Mouse (Mus musculus): ENCODE data around the gene Gm20671.

DNA sequence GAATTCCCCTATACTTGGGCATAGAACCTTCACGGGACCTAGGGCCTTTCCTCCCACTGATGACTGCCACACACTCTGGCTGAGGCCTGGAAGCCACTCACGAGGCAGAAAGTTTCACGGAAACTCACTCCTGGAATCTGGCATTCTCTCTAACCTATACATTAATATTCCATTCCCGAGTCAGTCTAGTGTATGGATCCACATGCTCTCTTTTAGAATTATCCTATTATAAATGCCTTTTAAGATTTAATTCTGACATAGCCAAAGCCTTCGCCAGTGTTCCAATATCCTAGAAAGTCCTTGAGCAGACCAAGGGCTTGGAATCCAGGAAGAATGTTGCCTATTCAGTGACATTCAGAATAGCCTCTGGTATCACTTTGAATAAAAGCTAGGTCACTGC, 115.4 kb downstream of the Gm20671 start:
- TF ChIP-seq CTCF (IDR thresholded peaks at IDR 0.05; ENCODE audit: low read depth): no peak
- no peak for TF ChIP-seq EP300 (IDR thresholded peaks at IDR 0.05; ENCODE audit: low read depth)

Data from liver, postnatal 0 days (tissue).